Mouse (Mus musculus): ENCODE results near the gene Bcl11a. TPM values are rescaled to one million over a fixed set of nuclear protein-coding genes. Genes with fewer than 3 reads are reported as not detected.

Bcl11a gene
- total and polyA plus RNA-seq, 2 experiments from 2014 or later: 70.8 to 173 TPM

DNA sequence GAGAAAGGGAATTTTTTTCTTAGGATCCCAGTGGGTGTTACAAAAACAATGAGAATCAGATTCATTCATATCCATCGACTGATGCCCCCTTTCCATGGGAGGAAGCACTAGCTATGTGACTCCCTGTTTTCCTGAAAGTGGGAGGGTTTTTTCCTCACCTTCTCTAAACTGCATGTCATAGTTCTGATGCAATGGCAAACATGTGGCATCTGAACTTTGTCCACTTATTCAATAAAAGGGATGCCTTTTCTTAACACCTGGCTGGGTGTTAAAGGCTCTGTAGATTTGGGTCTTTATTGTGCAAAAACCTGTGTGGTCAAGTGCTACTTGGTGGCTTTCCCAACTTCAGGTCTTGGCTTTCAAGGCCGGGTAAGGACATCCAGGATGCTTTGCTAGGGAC is 57.4 kb downstream of the Bcl11a start:
- no peak overlapping the region for H3K9ac ChIP-seq
- H3K4me3 ChIP-seq (ENCODE audit: low read depth, low read length): no peak overlapping the region
- no peaks in the 10 kb centered on the region for H3K27me3 ChIP-seq (ENCODE audit: insufficient read depth, low read length)
- H3K36me3 ChIP-seq (ENCODE audit: insufficient read depth): peaks cover 7% of the 10 kb centered on the region
- no peak for DNase-seq
- no peak overlapping the region for H3K27ac ChIP-seq (ENCODE audit: low read depth, low read length)
- no peak for ATAC-seq
- no peak for TF ChIP-seq CTCF (IDR thresholded peaks at IDR 0.05; ENCODE audit: low read depth)
- H3K4me1 ChIP-seq (ENCODE audit: insufficient read depth): 0 out of 2 replicates have a peak, but pooled peaks cover 8% of the 10 kb centered on the region
- 83% methylated on average over 2 of the region's 2 CpGs for WGBS
- H3K4me2 ChIP-seq (ENCODE audit: low read depth): no peak overlapping the region
- no peaks in the 10 kb centered on the region for H3K9me3 ChIP-seq (ENCODE audit: low read length)

GRCm38 (mm10) chr11:24136084-24136785 is 58.4 kb downstream of the Bcl11a start:
- no peak for DNase-seq
- TF ChIP-seq CTCF (IDR thresholded peaks at IDR 0.05; ENCODE audit: low read depth): no peak
- Histone ChIP-seq H3K36me3 (ENCODE audit: insufficient read depth) (peaks cover 4% of the 10 kb centered on the region), H3K4me2 (ENCODE audit: low read depth) (no peak overlapping the region), H3K27me3 (ENCODE audit: insufficient read depth, low read length) (no peaks in the 10 kb centered on the region), H3K4me3 (ENCODE audit: low read depth, low read length) (no peak overlapping the region), H3K4me1 (ENCODE audit: insufficient read depth) (0 out of 2 replicates have a peak, but pooled peaks cover 8% of the 10 kb centered on the region), H3K9me3 (ENCODE audit: low read length) (no peaks in the 10 kb centered on the region), H3K9ac (no peak overlapping the region), H3K27ac (ENCODE audit: low read depth, low read length) (no peak overlapping the region)
- no peak for ATAC-seq
- WGBS: 82% methylated on average over 6 of the region's 6 CpGs

GRCm38 (mm10) chr11:24137891-24138290 is 60.0 kb downstream of the Bcl11a start:
- Histone ChIP-seq H3K27ac (ENCODE audit: low read depth, low read length) (no peak overlapping the region), H3K9me3 (ENCODE audit: low read length) (no peaks in the 10 kb centered on the region), H3K36me3 (ENCODE audit: insufficient read depth) (no peaks in the 10 kb centered on the region), H3K4me3 (ENCODE audit: low read depth, low read length) (no peak overlapping the region), H3K4me2 (ENCODE audit: low read depth) (no peak overlapping the region), H3K4me1 (ENCODE audit: insufficient read depth) (peaks cover 17% of the 10 kb centered on the region; the same call in 1 of the 2 replicates), H3K9ac (no peak overlapping the region), H3K27me3 (ENCODE audit: insufficient read depth, low read length) (no peaks in the 10 kb centered on the region)
- DNase-seq (no peak), ATAC-seq (no peak)
- TF ChIP-seq CTCF (IDR thresholded peaks at IDR 0.05; ENCODE audit: low read depth): no peak
- WGBS: 90% methylated on average over 2 of the region's 2 CpGs

DNA sequence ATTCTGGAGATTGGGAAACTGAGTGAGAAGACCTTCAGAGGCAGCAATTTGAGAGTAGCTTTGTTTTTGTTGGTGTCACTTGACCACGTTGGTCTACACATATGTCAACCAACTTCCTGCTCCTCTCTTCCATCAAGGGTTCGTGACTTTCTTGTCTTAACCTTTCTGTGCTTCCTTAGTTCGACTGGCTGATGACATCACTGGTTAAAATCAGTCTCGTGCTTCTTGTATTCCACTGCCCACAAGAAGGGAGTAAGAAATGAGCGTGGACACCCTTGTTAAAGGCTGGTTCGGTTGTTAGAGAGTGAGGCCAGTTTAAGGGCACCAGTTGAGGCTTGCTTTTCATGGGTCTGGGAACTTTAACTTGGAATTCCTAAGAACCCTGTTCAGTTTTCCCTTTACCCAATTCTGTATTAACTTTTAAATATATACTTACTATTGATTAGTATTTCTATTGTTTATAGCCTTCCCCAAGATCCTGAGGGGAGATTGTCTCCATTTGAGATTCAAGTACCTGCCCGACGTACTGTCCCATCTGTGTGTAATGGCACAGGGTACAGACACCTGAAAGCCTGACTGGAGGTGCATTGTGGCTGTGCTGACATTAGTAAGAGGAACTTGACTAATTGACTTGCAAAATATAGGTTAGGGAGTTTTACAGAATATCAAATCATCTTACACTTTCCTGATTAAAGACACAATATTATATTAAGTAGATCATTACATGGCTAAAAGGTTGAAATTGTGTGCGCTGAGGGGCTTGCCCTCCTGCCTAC is 60.9 kb downstream of the Bcl11a start:
- WGBS: 85% methylated on average over 9 of the region's 9 CpGs
- Histone ChIP-seq H3K27me3 (ENCODE audit: insufficient read depth, low read length) (no peaks in the 10 kb centered on the region), H3K27ac (ENCODE audit: low read depth, low read length) (no peak overlapping the region), H3K4me3 (ENCODE audit: low read depth, low read length) (no peak overlapping the region), H3K4me2 (ENCODE audit: low read depth) (no peak overlapping the region), H3K36me3 (ENCODE audit: insufficient read depth) (no peaks in the 10 kb centered on the region), H3K9ac (no peak overlapping the region), H3K9me3 (ENCODE audit: low read length) (no peaks in the 10 kb centered on the region), H3K4me1 (ENCODE audit: insufficient read depth) (peaks cover 14% of the 10 kb centered on the region; the same call in 1 of the 2 replicates)
- no peak for ATAC-seq
- TF ChIP-seq CTCF (IDR thresholded peaks at IDR 0.05; ENCODE audit: low read depth): no peak
- no peak for DNase-seq

- ATAC-seq: no peak
- WGBS: 89% methylated on average over 6 of the region's 6 CpGs
These were observed 61.6 kb downstream of the Bcl11a start for GRCm38 (mm10) chr11:24139432-24139831.

DNA sequence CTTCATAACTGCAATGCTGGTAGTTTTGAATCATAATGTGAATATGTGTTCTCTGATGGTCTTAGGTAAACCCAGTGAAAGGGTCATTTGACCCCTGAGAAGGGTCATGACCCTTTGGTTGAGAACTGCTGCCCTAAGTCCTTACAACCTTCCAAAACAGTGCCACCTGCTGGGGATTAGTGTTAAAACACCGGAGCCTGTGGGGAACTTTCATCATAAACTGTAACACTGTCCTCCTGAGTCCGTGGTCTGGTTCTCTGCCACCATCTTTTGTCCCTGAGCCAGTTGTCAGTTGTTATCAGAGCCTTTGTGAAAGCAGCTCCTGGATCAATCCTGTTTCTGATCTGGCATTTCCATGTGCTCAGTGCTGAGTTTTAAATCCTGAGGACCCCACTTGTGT is 62.1 kb downstream of the Bcl11a start:
- Histone ChIP-seq H3K4me1 (ENCODE audit: insufficient read depth) (peaks cover 14% of the 10 kb centered on the region; the same call in 1 of the 2 replicates), H3K9ac (no peak overlapping the region), H3K9me3 (ENCODE audit: low read length) (no peaks in the 10 kb centered on the region), H3K4me2 (ENCODE audit: low read depth) (no peak overlapping the region), H3K27me3 (ENCODE audit: insufficient read depth, low read length) (no peaks in the 10 kb centered on the region), H3K36me3 (ENCODE audit: insufficient read depth) (no peaks in the 10 kb centered on the region), H3K27ac (ENCODE audit: low read depth, low read length) (no peak overlapping the region), H3K4me3 (ENCODE audit: low read depth, low read length) (no peak overlapping the region)
- DNase-seq (no peak), ATAC-seq (no peak)
- TF ChIP-seq CTCF (IDR thresholded peaks at IDR 0.05; ENCODE audit: low read depth): no peak
- 88% methylated on average over 2 of the region's 2 CpGs for WGBS

More at GRCm38 (mm10) chr11:24139432-24139831, 61.6 kb downstream of the Bcl11a start:
- TF ChIP-seq CTCF (IDR thresholded peaks at IDR 0.05; ENCODE audit: low read depth): no peak
- Histone ChIP-seq H3K27me3 (ENCODE audit: insufficient read depth, low read length) (no peaks in the 10 kb centered on the region), H3K27ac (ENCODE audit: low read depth, low read length) (no peak overlapping the region), H3K9ac (no peak overlapping the region), H3K36me3 (ENCODE audit: insufficient read depth) (no peaks in the 10 kb centered on the region), H3K4me3 (ENCODE audit: low read depth, low read length) (no peak overlapping the region), H3K4me2 (ENCODE audit: low read depth) (no peak overlapping the region), H3K9me3 (ENCODE audit: low read length) (no peaks in the 10 kb centered on the region), H3K4me1 (ENCODE audit: insufficient read depth) (peaks cover 14% of the 10 kb centered on the region; the same call in 1 of the 2 replicates)
- DNase-seq: no peak

- Histone ChIP-seq H3K27ac (ENCODE audit: low read depth, low read length) (no peak overlapping the region), H3K4me3 (ENCODE audit: low read depth, low read length) (no peak overlapping the region), H3K4me1 (ENCODE audit: insufficient read depth) (peaks cover 14% of the 10 kb centered on the region; the same call in 1 of the 2 replicates), H3K27me3 (ENCODE audit: insufficient read depth, low read length) (no peaks in the 10 kb centered on the region), H3K9me3 (ENCODE audit: low read length) (no peaks in the 10 kb centered on the region), H3K36me3 (ENCODE audit: insufficient read depth) (no peaks in the 10 kb centered on the region), H3K4me2 (ENCODE audit: low read depth) (no peak overlapping the region), H3K9ac (no peak overlapping the region)
- no peak for DNase-seq
- no peak for TF ChIP-seq CTCF (IDR thresholded peaks at IDR 0.05; ENCODE audit: low read depth)
- 92% methylated on average over 2 of the region's 2 CpGs for WGBS
- no peak for ATAC-seq
These were observed 63.1 kb downstream of the Bcl11a start for GRCm38 (mm10) chr11:24140948-24141347.

Data from forebrain, postnatal 0 days (tissue).